Mouse (Mus musculus): ENCODE data around the gene Cdt1.

The Cdt1 gene

DNA sequence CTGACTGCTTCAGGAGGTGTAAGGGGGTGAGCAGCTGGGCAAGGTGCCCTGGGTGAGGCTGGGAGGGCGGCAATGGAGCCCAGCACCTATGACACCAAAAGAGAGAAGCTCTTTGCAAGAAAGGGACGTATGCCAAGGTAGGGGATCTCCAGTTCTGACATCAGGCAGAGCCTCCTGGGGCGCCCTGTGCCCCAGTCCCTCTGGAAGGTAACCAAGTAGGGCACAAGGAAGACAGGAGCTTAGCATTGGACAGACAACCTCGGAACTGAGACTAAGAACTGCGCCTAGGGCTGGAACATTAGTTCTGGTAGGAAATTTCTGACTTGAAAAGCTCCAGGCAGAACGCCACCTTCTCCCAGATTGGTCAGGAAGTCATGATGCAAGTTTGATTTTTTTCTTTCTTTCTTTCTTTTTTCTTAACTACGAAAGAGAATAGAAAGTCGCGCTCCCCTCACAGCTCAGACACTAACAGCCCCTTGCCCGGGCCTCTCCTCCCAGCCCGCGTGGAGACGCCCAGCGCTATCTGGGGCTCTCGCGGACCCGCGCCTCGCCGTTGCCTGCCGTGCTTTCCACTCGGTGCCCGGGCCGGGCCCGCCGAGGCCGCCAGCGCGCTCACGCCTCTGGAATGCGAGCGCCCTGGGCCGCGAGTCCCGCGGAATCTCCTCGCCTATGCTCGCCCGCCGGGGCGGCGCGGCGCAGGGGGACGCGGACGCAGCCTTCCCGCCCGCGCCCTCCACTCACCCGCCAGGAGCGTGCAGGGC, 17.4 kb upstream of the Cdt1 start:
- peak; percentile 72 for DNase-seq (ENCODE audit: low read depth, low spot score)

DNA sequence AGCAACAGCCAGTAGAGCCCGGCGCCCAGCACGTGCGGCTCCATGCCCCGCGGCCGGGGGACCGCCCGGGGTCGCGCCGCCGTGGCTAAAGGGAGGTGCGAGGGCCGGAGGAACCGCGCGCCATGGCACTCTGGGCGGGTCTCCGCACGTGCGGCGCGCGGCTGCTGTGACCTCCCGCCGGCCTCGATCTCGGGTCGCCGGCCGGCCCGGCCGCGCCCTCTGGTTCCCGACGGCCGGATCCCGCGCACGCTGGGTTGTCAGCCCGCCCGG, 16.9 kb upstream of the Cdt1 start:
- DNase-seq (ENCODE audit: low read depth, low spot score), result no peak

DNA sequence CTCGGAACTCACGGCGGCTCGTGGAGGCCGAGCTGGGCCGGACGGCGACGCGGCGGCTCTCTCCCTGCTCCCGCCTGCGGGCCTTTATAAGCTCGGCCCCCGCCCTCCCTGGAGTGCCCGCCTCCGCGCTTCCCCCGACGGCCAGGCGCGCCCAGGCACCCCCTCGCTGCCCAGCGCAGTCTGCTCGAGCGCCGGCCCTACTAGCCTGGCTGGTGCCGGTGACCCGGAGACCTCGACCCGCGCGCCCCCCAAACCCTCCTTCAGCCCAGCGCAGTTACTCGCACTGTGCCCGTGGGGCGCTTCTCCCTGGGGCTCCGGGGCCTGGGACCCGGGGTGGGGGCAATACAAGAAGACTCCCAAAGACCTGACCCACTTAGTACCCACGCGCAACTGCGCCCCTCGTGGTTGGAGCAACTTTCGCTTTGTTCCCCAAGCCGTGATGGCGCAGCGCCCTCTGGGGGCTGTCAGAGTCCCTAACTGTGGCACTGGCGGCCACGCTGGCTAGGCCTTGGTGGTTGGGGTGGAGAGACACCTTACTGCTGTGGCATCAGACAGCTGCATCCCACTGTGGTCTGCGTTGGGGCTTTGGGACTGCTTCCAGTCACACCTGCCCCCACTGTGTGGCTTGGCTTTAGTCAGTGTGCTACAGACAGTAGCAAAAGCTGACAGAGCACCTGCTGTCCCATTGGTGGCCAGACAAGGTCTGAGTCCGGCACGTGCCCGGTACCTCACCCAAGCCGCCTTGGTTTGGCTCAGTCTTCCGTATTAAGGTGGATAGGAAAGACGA, 16.4 kb upstream of the Cdt1 start, which contains the start of gene Piezo1:
TSS of gene Piezo1 (minus strand) at position 65 of the 787 bp plus-strand sequence.
- DNase-seq (ENCODE audit: low read depth, low spot score), result peak; percentile 95

DNA sequence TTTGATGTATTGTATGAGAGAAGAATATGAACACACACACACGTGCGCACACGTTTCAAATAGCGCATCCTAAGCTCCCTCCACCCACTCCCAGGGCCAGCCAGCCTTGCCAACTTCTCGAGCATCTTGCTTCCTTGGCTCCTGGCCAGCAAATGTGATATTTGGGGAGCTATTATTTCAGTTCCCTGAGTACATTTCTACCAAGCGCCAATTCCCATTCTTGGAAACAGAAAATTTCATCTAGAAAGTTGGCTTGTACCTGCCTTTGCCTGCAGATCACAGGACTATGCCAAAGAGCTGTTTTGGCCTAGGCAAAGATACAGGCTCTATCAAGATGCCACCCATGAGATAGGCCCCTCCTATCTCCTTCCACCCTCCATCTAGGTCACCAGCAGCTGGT, 13.0 kb upstream of the Cdt1 start:
- DNase-seq (ENCODE audit: low read depth, low spot score), result no peak

DNA sequence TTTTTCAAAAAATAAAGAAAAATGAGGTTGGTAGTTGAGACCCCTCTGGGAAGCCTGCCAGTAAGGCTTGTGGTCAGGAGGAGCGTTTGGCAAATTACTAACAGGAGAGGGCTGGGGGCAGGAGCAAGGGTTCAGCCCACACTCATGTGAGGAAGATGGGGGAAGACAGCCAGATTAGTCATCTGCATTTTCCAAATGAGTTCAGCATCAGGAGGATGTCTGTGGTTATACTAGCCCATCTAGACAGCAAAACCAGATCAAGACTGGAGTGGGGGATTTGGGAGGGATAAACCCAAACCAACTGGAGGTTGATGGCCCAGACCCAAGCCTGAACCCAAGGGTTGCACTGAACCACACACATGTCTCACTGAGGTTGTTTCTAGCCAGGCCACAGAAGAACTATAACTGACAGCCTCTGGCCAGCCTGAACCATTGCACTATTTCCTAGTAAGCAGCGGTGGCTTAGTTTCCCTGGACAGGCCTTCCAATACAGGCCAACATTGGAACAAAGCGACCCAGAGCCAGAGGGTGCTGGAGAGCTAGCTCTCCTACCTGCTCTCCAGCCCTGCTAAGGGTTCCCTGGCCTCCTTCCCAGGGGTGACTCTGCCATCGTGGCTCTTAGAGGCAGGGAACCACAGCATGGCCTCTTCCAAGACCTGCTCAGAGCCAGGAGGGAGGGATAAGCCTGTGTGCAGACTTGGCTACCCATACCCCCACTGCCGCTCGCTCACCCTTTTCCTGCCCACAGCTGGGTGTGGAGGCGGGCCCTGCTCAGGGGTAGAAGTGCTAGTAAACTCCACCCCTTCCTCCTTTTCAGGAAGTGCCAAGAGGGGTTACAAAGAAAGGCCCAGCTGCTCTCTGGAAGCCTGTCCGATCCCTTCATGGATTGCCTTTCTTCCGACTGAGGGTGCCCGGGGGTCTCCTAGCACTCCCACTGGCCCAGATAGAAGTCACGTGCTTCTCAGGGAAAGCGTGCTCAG, 11.5 kb upstream of the Cdt1 start:
- DNase-seq (ENCODE audit: low read depth, low spot score), result peak; percentile 79

DNA sequence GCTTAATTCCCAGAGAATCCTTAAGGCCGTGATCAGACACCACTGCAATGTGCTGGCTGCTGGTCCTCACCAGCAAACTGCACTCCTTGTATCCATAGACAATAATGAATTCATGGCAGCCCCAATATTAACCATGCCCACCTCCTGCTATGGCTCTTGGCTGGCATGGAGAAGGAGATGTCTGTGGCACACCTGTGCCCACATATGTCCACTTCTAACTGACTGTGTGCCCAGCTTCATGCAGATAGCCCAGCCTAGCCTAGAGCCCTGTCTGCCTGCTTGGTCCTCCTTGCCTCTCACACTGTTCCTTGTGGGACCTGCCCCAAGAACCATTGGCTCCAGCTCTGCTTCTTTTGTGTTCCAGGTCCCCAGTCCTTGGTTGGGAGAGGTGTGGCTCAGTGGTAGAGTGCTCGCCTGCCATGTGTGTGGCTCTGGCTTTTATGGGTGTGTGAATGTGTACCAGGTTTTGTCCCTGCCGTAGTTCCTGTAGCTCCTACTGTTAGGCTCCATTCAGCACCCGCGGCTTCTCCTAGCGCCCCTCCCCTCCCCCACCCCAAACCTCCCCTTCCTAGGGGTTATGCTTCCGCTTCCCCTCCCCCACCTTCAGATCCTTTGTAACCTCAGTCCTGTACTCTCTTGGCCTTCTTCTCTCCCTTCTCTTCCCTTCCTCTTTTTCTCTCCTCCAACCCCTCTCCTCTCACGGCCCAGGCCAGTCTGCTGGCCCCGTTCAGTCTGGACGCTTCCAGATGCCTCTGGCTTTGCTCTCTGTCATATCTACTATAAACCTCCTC, 10.4 kb upstream of the Cdt1 start:
- DNase-seq (ENCODE audit: low read depth, low spot score), result peak; percentile 87

DNA sequence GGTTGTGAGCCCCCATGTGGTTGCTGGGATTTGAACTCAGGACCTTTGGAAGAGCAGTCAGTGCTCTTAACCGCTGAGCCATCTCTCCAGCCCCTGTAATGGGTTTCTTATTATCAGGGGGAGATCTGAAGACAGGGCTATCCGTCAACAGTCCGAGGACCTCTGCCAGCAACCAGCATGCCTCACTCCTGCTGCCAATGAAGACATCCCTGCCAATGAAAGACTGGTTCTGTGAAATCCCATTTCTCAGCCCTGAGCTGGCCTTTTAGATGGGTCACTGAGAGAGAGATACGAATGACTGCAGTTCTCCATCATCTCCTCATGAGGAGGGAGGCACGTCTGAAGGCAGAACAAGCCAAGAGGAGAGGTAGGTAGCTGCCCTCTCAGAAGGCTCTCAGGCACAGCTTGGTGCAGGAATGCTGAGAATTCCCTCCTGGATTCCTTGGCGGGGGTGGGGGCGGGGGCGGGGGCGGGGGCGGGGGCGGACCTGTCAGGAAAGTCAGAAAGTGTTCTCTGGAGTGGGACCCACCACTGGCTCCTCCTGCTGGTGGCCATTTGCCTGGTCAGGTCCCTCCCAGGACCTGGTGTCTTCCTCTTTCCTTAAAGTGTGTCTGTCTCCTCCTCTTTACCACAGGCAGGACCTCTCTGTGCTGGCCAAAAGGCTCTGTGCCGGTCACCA, 9.0 kb upstream of the Cdt1 start:
- DNase-seq (ENCODE audit: low read depth, low spot score), result peak; percentile 90

DNA sequence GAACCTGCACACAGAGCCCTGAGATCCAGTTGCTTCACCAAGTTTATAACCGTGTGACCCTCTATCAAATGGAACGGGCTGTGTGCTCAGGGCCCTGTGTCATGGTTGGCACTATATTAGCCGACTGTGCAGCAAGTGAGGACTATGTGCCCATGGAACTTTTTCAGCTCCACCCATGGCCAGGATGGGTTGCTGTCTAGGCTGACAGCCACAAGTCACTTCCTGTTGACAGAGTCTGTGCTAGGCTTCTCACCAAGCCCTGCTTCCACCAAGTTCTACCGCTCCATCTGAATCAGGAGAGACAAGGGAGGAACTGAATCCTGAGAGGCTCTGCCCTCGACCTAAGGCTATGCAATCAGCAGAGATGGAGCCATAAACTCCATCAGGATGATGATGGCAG, 6.6 kb upstream of the Cdt1 start:
- no peak for DNase-seq (ENCODE audit: low read depth, low spot score)

DNA sequence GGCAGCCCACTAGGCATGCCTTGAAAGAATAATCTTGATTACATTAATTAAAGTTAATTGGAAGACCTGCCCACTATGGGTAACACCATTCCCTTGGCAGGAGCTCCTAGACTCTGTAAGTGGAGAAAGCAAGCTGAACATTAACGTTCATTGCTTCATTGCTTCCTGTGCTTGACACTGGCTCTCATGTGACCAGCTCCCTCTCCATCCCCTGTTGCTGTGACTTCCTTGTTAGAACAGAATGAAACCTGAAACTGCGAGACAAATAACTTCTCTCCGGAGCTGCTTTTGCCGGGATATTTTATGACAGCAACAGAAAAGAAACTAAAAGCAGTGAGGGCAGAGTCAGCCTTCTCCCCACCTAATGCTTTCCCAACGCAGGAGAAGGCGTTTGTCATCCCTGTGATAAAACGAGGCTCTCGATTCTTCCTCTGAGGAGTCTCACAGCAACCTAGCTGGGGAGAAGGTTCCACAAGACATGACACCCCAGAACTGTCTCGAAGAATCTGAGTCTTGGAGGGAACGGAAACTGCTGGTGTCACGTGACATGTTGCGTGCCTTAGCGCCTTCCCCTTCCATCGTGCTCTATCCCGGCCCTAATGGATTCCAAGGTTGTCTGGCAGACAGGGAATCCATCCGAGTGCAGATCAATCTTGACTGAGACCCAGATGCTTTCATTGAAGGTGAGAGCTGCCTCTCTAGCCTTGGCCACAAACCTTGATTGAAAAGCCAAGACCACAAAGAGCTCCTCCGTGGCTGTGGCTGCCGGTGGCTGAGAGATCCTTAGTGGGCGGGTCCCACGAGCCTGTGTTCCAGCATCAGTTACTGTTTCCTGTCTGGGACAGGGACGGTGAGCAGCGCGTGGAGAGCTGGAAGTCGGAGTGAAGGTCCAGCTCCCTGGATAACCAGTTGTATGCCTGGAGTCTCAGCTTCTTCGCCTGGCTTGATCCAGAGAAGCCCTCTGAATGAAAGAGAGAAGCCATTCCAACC, 3.2 kb upstream of the Cdt1 start:
- peak; percentile 85 for DNase-seq (ENCODE audit: low read depth, low spot score)

DNA sequence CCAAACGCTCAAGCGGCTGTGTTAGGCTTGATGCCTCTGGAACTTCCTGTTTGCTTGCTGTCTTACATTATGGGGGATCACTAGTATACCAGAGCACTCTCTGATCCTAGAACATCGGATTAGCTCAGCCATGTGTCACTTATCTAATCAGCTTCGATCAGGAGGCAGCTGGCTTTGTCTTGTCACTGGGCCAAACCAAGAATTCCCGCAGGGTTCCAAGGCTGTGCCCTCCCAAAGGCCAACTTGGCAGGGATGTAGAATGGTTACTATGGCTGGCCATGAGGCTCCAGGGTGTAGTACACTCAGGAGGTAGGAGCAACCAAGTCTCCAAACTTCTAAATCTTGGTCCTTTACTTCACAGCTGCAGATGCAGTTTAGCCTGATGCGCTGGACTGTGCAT, 1.0 kb upstream of the Cdt1 start:
- DNase-seq (ENCODE audit: low read depth, low spot score), result peak; percentile 52

DNA sequence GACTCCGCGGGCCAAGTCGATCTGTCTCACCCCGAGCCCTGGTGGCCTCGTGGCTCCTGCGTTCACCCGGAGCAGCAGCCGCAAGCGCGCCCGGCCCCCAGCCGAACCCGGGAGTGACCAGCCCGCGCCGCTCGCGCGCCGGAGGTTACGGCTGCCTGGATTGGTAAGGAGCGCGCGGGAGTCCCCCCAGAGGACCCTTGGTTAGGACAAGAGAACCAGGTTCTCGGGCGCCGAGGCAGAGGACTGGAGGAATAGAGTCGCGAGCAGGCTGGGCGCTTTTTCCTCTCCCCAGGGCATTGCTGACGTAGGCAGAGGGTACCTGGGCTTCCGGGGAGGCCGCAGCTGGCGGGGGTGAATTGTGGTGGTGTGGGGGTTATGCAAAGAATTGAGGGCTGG, 292 bp downstream of the Cdt1 start:
- no peak for DNase-seq (ENCODE audit: low read depth, low spot score)

DNA sequence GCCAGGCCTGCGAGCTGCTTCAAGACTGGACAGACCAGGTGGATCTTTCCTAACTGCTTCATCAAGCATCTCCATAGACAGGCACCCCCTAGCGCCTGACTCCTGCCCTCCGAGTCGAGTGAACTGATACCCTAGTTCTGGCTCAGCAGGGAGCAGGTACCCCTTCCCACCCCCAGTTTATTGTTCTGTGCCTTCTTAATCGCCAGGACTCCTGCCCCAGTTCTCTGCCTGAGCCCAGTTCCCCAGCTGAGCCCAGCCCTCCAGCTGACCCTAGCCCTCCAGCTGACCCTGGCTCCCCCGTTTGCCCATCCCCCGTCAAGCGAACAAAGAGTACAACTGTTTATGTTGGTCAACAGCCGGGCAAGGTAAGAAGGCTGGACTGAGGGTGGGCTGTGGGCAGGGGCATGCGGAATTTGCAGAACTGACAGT, 1.1 kb downstream of the Cdt1 start:
- DNase-seq (ENCODE audit: low read depth, low spot score), result peak; percentile 22

DNA sequence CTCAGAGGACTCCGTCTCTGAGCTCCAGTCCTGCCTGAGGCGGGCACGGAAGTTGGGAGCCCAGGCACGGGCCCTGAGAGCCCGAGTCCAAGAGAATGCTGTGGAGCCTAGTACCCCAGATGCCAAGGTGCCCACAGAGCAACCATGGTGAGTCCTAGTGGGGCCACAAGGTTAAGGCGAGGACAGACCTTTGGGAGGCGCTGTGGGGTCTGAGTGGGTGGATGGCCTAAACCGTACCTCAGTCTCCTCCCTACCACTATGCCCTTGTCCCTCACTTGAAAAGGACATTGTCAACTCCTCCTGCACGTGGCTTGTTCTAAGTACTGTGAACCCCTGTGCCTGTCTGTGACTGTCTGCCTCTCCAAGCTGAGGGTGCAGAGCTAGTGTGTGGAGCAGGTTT, 1.5 kb downstream of the Cdt1 start:
- peak; percentile 29 for DNase-seq (ENCODE audit: low read depth, low spot score)

DNA sequence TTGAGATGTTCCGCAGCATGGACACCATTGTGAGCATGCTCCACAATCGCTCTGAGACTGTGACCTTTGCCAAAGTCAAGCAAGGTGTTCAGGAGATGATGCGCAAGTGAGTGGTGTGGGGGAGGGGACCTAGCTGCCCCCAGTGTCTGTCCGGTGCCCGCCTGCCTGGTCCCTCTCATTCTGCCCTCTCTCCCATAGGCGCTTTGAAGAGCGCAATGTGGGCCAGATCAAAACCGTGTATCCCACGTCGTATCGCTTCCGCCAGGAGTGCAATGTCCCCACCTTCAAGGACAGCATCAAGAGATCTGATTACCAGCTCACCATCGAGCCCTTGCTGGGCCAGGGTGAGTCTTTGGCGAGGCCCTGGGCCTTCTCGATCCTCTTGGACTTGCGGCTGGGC, 2.2 kb downstream of the Cdt1 start:
- DNase-seq (ENCODE audit: low read depth, low spot score), result peak; percentile 17

DNA sequence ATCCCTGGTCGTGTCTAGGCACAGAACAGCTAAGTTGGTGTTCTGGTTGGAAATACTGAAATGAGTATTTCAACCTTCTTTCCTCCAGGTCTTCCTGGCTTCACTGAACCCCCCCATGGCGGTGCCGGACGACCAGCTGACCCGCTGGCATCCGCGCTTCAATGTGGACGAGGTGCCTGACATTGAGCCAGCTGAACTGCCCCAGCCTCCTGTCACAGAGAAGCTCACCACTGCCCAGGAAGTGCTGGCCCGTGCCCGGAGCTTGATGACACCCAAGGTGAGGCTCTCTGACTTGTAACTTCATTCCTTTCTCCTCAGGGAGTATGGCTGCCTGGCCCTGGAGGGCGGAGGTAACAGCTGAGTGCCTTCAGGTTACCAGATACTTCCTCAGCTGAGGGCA, 3.3 kb downstream of the Cdt1 start:
- DNase-seq (ENCODE audit: low read depth, low spot score), result no peak

DNA sequence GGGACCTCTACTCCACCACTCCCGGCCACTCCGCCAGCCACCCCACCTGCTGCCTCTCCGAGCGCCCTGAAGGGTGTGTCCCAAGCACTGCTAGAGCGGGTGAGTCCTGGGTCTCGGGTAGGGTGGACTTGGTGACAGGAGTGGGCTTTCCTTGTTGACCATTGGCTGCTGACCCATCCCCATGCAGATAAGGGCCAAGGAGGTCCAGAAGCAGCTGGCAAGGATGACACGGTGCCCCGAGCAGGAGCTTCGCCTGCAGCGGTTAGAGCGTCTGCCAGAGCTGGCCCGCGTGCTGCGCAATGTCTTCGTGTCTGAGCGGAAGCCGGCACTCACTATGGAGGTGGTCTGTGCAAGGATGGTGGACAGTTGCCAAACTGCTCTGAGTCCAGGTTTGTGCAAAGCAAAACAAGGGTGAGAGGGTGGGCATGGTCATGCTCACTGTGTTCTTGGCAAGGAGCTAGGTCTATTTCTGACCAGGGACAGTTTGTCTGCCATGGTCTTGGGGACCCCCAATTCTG, 4.0 kb downstream of the Cdt1 start:
- peak; percentile 26 for DNase-seq (ENCODE audit: low read depth, low spot score)

DNA sequence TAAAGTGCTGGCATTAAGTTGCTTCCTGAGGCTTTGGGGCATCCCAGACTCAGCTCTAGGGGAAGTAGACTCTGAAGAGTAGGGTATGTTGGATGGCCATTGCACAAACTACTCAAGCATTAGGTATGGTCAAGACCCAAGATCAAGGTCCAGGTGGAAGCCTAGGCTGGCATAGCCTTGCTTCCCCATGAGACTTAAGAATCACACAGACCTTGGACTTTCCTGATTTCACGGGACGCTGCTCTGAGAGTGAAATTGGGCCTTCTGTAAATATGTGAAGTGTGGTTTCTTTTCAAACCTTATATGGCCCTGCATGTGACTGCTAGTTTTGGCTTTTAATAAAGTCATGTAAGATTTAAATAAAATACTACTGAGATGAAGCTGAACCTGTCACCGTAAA, 4.9 kb downstream of the Cdt1 start:
- DNase-seq (ENCODE audit: low read depth, low spot score), result no peak

DNA sequence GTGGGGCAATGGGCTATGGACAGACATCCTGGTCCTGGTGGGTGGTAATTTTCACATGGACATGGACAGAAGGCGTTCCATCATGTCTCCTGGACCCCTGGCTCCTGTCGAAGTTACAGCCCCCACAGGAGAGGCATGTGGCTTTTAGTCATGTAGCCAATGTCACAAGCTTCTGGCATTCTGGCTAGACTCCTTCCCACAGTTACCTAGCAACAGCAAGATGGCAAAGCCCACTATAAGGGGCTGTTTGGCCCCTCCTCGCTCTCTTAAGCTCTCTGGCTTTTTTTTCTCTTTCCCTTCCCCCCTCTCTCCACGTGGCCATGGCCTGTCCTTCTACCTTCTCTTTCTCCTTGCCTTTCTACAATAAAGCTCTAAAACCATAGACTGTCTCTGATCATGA, 5.4 kb downstream of the Cdt1 start:
- DNase-seq (ENCODE audit: low read depth, low spot score), result peak; percentile 28

DNA sequence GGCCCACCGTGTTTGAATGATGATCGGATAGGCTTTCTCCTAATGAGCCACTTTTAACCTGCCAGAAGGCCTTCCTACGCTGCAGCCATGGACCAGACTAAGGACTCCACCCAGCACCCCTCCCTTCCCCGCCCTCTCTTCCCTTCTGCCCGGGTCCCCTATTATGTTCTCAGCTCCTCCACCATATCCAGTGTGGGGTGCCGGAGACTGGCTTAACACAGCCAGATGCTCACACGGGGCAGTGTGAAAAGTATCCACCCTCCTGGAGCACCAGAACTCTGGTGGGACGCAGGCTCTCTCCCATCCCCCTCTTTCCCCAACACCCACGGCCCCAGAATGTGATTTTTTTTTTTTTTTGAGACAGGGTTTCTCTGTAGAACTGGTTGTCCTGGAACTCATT, 5.8 kb downstream of the Cdt1 start:
- peak; percentile 15 for DNase-seq (ENCODE audit: low read depth, low spot score)
